Mouse (Mus musculus): ENCODE measurements around the gene Ccdc114. TPM values are rescaled to one million over a fixed set of nuclear protein-coding genes. Genes with fewer than 3 reads are reported as not detected.
"Not testable (repeated sequence)": the region's sequence is repeated elsewhere in the genome, so short reads cannot be mapped to it uniquely, and the experiment has no call there.

The Ccdc114 gene
- 3.5 and 4.3 TPM in 2 replicates for polyA plus RNA-seq (2014; fragmentation: Nextera tagmentation; extraction: Ambion mirVana)

GRCm38 (mm10) chr7:45923762-45924428 is at the start of gene Ccdc114:
Gene Ccdc114, plus strand, starts transcription at chr7:45924072.
- DNase-seq (ENCODE audit: low spot score) (peak; percentile 80), ATAC-seq (replicated peaks; ENCODE audit: low FRiP score, low TSS enrichment, low read depth) (peak; percentile 61)
- 7% methylated on average over 24 of the region's 24 CpGs for WGBS
- Histone ChIP-seq H3K36me3 (ENCODE audit: control insufficient read depth, insufficient read depth, low read length) (peaks cover 2% of the 10 kb centered on the region; the same call in 1 of the 2 replicates), H3K4me2 (ENCODE audit: low read length) (peak within 1 kb of the TSS; percentile 57), H3K27ac (ENCODE audit: low read depth) (peak within 1 kb of the TSS; percentile 93), H3K9me3 (ENCODE audit: control insufficient read depth, low read length) (no peaks in the 10 kb centered on the region), H3K4me1 (replicated peaks; ENCODE audit: control insufficient read depth, insufficient read depth, low read length) (peaks cover 37% of the 10 kb centered on the region), H3K27me3 (replicated peaks; ENCODE audit: control insufficient read depth, insufficient read depth, low read length) (no peaks in the 10 kb centered on the region), H3K4me3 (ENCODE audit: low read depth, low read length) (peak within 1 kb of the TSS; percentile 41), H3K9ac (ENCODE audit: low read length) (peak within 1 kb of the TSS; percentile 35)

GRCm38 (mm10) chr7:45876895-45877294 is 47.0 kb upstream of the Ccdc114 start:
- WGBS = 93% methylated on average over 7 of the region's 7 CpGs
- ATAC-seq (replicated peaks; ENCODE audit: low FRiP score, low TSS enrichment, low read depth) = no peak

GRCm38 (mm10) chr7:45878278-45878677 is 45.6 kb upstream of the Ccdc114 start, which contains the start of gene Grin2d:
Gene Grin2d, minus strand, starts transcription at chr7:45878378.
- ATAC-seq (replicated peaks; ENCODE audit: low FRiP score, low TSS enrichment, low read depth); H3K9ac ChIP-seq (ENCODE audit: low read length); H3K4me2 ChIP-seq (ENCODE audit: low read length); H3K4me3 ChIP-seq (ENCODE audit: low read depth, low read length); H3K27ac ChIP-seq (ENCODE audit: low read depth); H3K27me3 ChIP-seq (replicated peaks; ENCODE audit: control insufficient read depth, insufficient read depth, low read length); DNase-seq (ENCODE audit: low spot score); H3K9me3 ChIP-seq (ENCODE audit: control insufficient read depth, low read length): not testable (repeated sequence)
- Histone ChIP-seq H3K4me1 (replicated peaks; ENCODE audit: control insufficient read depth, insufficient read depth, low read length) (peaks cover 11% of the 10 kb centered on the region), H3K36me3 (ENCODE audit: control insufficient read depth, insufficient read depth, low read length) (peaks cover 83% of the 10 kb centered on the region)
- WGBS = 93% methylated on average over 1 of the region's 1 CpGs

More at GRCm38 (mm10) chr7:45876895-45877294, 47.0 kb upstream of the Ccdc114 start:
- Histone ChIP-seq H3K4me3 (ENCODE audit: low read depth, low read length) (no peak overlapping the region), H3K4me2 (ENCODE audit: low read length) (no peak overlapping the region), H3K9ac (ENCODE audit: low read length) (no peak overlapping the region), H3K27ac (ENCODE audit: low read depth) (no peak overlapping the region), H3K4me1 (replicated peaks; ENCODE audit: control insufficient read depth, insufficient read depth, low read length) (peaks cover 11% of the 10 kb centered on the region), H3K36me3 (ENCODE audit: control insufficient read depth, insufficient read depth, low read length) (peaks cover 70% of the 10 kb centered on the region), H3K27me3 (replicated peaks; ENCODE audit: control insufficient read depth, insufficient read depth, low read length) (no peaks in the 10 kb centered on the region), H3K9me3 (ENCODE audit: control insufficient read depth, low read length) (0 out of 2 replicates have a peak, but pooled peaks cover 2% of the 10 kb centered on the region)
- DNase-seq (ENCODE audit: low spot score) = no peak

- Histone ChIP-seq H3K27ac (ENCODE audit: low read depth) (no peak overlapping the region), H3K36me3 (ENCODE audit: control insufficient read depth, insufficient read depth, low read length) (peaks cover 96% of the 10 kb centered on the region), H3K27me3 (replicated peaks; ENCODE audit: control insufficient read depth, insufficient read depth, low read length) (no peaks in the 10 kb centered on the region), H3K9ac (ENCODE audit: low read length) (no peak overlapping the region), H3K4me3 (ENCODE audit: low read depth, low read length) (no peak overlapping the region), H3K9me3 (ENCODE audit: control insufficient read depth, low read length) (0 out of 2 replicates have a peak, but pooled peaks cover 2% of the 10 kb centered on the region), H3K4me2 (ENCODE audit: low read length) (no peak overlapping the region), H3K4me1 (replicated peaks; ENCODE audit: control insufficient read depth, insufficient read depth, low read length) (no peaks in the 10 kb centered on the region)
- DNase-seq (ENCODE audit: low spot score) (no peak), ATAC-seq (replicated peaks; ENCODE audit: low FRiP score, low TSS enrichment, low read depth) (no peak)
- 94% methylated on average over 4 of the region's 4 CpGs for WGBS
Observed at GRCm38 (mm10) chr7:45880531-45880930, 43.3 kb upstream of the Ccdc114 start.

GRCm38 (mm10) chr7:45881011-45881410 is 42.9 kb upstream of the Ccdc114 start:
- Histone ChIP-seq H3K27me3 (replicated peaks; ENCODE audit: control insufficient read depth, insufficient read depth, low read length) (no peaks in the 10 kb centered on the region), H3K4me1 (replicated peaks; ENCODE audit: control insufficient read depth, insufficient read depth, low read length) (no peaks in the 10 kb centered on the region), H3K9ac (ENCODE audit: low read length) (no peak overlapping the region), H3K27ac (ENCODE audit: low read depth) (no peak overlapping the region), H3K9me3 (ENCODE audit: control insufficient read depth, low read length) (0 out of 2 replicates have a peak, but pooled peaks cover 2% of the 10 kb centered on the region), H3K4me3 (ENCODE audit: low read depth, low read length) (no peak overlapping the region), H3K4me2 (ENCODE audit: low read length) (no peak overlapping the region), H3K36me3 (ENCODE audit: control insufficient read depth, insufficient read depth, low read length) (peaks cover 92% of the 10 kb centered on the region)
- ATAC-seq (replicated peaks; ENCODE audit: low FRiP score, low TSS enrichment, low read depth) = no peak
- no peak for DNase-seq (ENCODE audit: low spot score)
- WGBS = 92% methylated on average over 2 of the region's 2 CpGs

GRCm38 (mm10) chr7:45887246-45887645 is 36.6 kb upstream of the Ccdc114 start:
- Histone ChIP-seq H3K27me3 (replicated peaks; ENCODE audit: control insufficient read depth, insufficient read depth, low read length) (no peaks in the 10 kb centered on the region), H3K9ac (ENCODE audit: low read length) (no peak overlapping the region), H3K9me3 (ENCODE audit: control insufficient read depth, low read length) (no peaks in the 10 kb centered on the region), H3K36me3 (ENCODE audit: control insufficient read depth, insufficient read depth, low read length) (peaks cover 33% of the 10 kb centered on the region), H3K4me1 (replicated peaks; ENCODE audit: control insufficient read depth, insufficient read depth, low read length) (no peaks in the 10 kb centered on the region), H3K27ac (ENCODE audit: low read depth) (no peak overlapping the region), H3K4me3 (ENCODE audit: low read depth, low read length) (no peak overlapping the region), H3K4me2 (ENCODE audit: low read length) (no peak overlapping the region)
- no peak for ATAC-seq (replicated peaks; ENCODE audit: low FRiP score, low TSS enrichment, low read depth)
- 39% methylated on average over 3 of the region's 3 CpGs for WGBS
- DNase-seq (ENCODE audit: low spot score) = no peak

- no peaks in the 10 kb centered on the region for H3K27me3 ChIP-seq (replicated peaks; ENCODE audit: control insufficient read depth, insufficient read depth, low read length)
- H3K4me1 ChIP-seq (replicated peaks; ENCODE audit: control insufficient read depth, insufficient read depth, low read length) = no peaks in the 10 kb centered on the region; the same call in 1 of the 2 replicates
- no peaks in the 10 kb centered on the region for H3K9me3 ChIP-seq (ENCODE audit: control insufficient read depth, low read length)
- H3K27ac ChIP-seq (ENCODE audit: low read depth) = no peak overlapping the region
- no peak overlapping the region for H3K9ac ChIP-seq (ENCODE audit: low read length)
- DNase-seq (ENCODE audit: low spot score) (no peak), ATAC-seq (replicated peaks; ENCODE audit: low FRiP score, low TSS enrichment, low read depth) (no peak)
- no peaks in the 10 kb centered on the region for H3K36me3 ChIP-seq (ENCODE audit: control insufficient read depth, insufficient read depth, low read length)
- WGBS = 87% methylated on average over 2 of the region's 2 CpGs
- no peak overlapping the region for H3K4me2 ChIP-seq (ENCODE audit: low read length)
- H3K4me3 ChIP-seq (ENCODE audit: low read depth, low read length) = no peak overlapping the region
Observed at GRCm38 (mm10) chr7:45892651-45893050, 31.2 kb upstream of the Ccdc114 start.

DNA sequence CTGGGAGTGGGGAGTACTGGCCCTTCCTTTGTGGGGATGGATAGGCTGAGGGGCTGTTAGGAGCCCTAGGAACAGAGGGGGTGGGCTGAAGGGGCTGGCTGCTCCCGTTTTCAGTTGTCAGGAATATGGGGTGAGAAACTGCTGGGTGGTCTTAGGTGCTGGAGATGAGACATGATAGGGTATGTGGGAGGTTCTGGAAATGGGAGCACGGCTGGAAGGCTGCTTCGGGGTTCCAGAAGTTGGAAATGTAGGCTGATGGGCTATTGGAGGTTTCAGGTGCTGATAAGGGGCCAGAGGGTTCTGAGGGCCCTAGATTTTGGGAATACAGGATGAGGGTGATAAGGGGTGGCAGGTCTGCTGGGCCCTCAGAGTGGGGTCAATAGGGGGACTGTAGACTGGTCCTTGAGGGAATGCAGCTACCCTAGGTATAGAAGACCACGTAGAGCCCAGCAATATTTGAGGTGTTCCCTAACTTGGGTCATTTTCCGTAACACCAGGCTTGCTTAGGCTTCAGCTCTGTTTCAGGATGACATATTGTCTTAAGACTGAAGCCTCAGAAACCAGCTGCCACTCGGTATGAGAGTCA is 27.8 kb upstream of the Ccdc114 start:
- ATAC-seq (replicated peaks; ENCODE audit: low FRiP score, low TSS enrichment, low read depth) = peak; percentile 18; the same call in 1 of the 2 replicates
- no peaks in the 10 kb centered on the region for H3K9me3 ChIP-seq (ENCODE audit: control insufficient read depth, low read length)
- H3K4me2 ChIP-seq (ENCODE audit: low read length) = peak overlapping the region; percentile 78
- H3K27ac ChIP-seq (ENCODE audit: low read depth) = 0 out of 2 replicates have a peak overlapping the region, but pooled peaks have one; percentile 57
- WGBS = 71% methylated on average over 6 of the region's 6 CpGs
- DNase-seq (ENCODE audit: low spot score) = no peak
- H3K4me3 ChIP-seq (ENCODE audit: low read depth, low read length) = peak overlapping the region; percentile 57
- H3K9ac ChIP-seq (ENCODE audit: low read length) = no peak overlapping the region
- no peaks in the 10 kb centered on the region; the same call in 1 of the 2 replicates for H3K4me1 ChIP-seq (replicated peaks; ENCODE audit: control insufficient read depth, insufficient read depth, low read length)
- H3K36me3 ChIP-seq (ENCODE audit: control insufficient read depth, insufficient read depth, low read length) = no peaks in the 10 kb centered on the region
- H3K27me3 ChIP-seq (replicated peaks; ENCODE audit: control insufficient read depth, insufficient read depth, low read length) = no peaks in the 10 kb centered on the region
